Comparison of ENCODE assay signal across 8 mouse cellular contexts in the genomic region with DNA sequence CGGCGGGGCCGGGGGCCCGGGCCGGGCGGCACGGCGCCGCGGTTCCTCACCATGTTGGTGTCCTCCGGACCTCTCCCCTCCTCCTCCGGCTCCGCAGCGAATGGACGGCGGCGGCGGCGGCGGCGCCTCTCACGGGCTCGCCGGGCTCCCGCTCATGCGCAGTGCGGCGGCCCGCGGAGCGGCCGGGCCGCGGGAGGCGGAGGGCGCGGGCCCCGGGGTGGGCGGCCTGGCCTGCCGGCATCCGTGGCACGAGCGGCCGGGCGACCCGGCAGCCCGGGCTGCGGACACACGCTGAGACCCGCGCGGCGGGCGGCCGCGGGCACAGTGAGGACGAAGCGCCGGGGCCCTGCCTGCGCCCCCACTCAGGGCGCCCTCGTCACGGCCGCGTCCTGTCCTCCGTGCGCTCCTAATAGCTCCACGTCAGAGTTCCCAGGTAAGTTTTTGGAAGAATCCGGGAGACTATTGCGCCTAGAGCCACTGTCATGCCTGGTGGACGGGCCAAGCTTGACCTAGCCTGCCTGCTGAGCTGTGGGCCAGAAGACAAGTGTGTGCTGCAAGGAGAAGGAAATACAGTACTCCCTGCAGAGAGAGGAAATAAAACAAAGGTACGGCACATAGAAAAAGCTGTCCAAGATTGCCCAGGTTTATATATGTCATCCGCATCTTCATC. TPM values are rescaled to one million over a fixed set of nuclear protein-coding genes. Genes with fewer than 3 reads are reported as not detected.
DNase-seq lines count a peak whose midpoint lies in the region; ATAC-seq lines count a peak whose summit lies in the region.

No protein-coding gene starts in this region.

- H3K27me3 ChIP-seq in hindbrain, embryonic 14.5 days (ENCODE audit: control insufficient read depth, insufficient read depth, low read length): no peaks in the 10 kb centered on the region

- no peaks in the 10 kb centered on the region for H3K36me3 ChIP-seq in hindbrain, embryonic 14.5 days (replicated peaks; ENCODE audit: control insufficient read depth, insufficient read depth)

- peak overlapping the region; percentile 80 for H3K4me3 ChIP-seq in hindbrain, embryonic 14.5 days (replicated peaks; ENCODE audit: low read length)

- no peaks in the 10 kb centered on the region for H3K9me3 ChIP-seq in hindbrain, embryonic 14.5 days (ENCODE audit: control insufficient read depth, low read length)

- whole genome bisulfite sequencing in hindbrain, embryonic 14.5 days: under 1% methylated on average over 38 of the region's 73 CpGs

- H3K4me1 ChIP-seq in hindbrain, embryonic 14.5 days (replicated peaks; ENCODE audit: control insufficient read depth, insufficient read depth, low read length): peaks cover 24% of the 10 kb centered on the region

- DNase-seq in NIH3T3 (ENCODE audit: low read depth): peak; percentile 90
- DNase-seq in cerebellum, postnatal 14 days: peak; percentile 84 to 88
- peak; percentile 71 to 75 for DNase-seq in frontal cortex, postnatal 36 days (ENCODE audit: low spot score in 2 of 2)
- DNase-seq in hindbrain, embryonic 14.5 days (ENCODE audit: low spot score): peak; percentile 81
- peak; percentile 68 to 80 for DNase-seq in left cerebral cortex, adult 18-20 months (ENCODE audit: low spot score in 2 of 2)
- peak; percentile 86 to 91 for DNase-seq in lung, postnatal 4 days
- peak; percentile 81 for DNase-seq in retina, embryonic 14.5 days (ENCODE audit: low spot score)
- DNase-seq in thymus, postnatal 36 days: peak; percentile 78 to 84

- H3K27ac ChIP-seq in hindbrain, embryonic 14.5 days: peak overlapping the region; percentile 90

- peak; percentile 96 for ATAC-seq in hindbrain, embryonic 14.5 days (ENCODE audit: low FRiP score)

- H3K9ac ChIP-seq in hindbrain, embryonic 14.5 days: peak overlapping the region; percentile 95

- H3K4me2 ChIP-seq in hindbrain, embryonic 14.5 days (replicated peaks): peak overlapping the region; percentile 89

RNA-seq across cellular contexts. Expression of gene Dcun1d1, which starts 4.4 kb away (rescaled TPM):
- polyA plus RNA-seq in hindbrain, embryonic 14.5 days (2014; fragmentation: Nextera tagmentation; extraction: Ambion mirVana): 95.7 and 104 TPM in 2 replicates
- 10 to 100 TPM; 71.7 to 75.0 TPM for total RNA-seq in left cerebral cortex, adult 18-20 months (2021)

Comparison
In these comparisons a context has a peak if more than half of its experiments do, and no peak if none do; other contexts are left out.
1. Peak in every context shown above with its lines: DNase-seq, ATAC-seq, H3K4me3 ChIP-seq and H3K27ac ChIP-seq.